14 mouse cellular contexts compared by ENCODE assay signal in genomic region chr2:6795995-6796588, GRCm38 (mm10).
"Had no signal": no experiment of that assay in that cellular context is flagged by ENCODE, and none has a peak within 500 bp of the region (broad histone marks: within the 10 kb centered on the region; RNA-seq: fewer than 3 reads in every experiment).

No protein-coding gene starts in this region.

- H3K4me1 ChIP-seq: limb, embryonic 12.5 days; liver, embryonic 13.5 days; stomach, embryonic 15.5 days had no signal

- H3K4me2 ChIP-seq: limb, embryonic 12.5 days; liver, embryonic 13.5 days; midbrain, embryonic 12.5 days; stomach, embryonic 15.5 days had no signal

- H3K9me3 ChIP-seq: limb, embryonic 12.5 days; liver, embryonic 13.5 days; megakaryocyte, embryonic 14.5 days; midbrain, embryonic 12.5 days; stomach, embryonic 15.5 days had no signal

- H3K4me3 ChIP-seq: limb, embryonic 12.5 days; liver, embryonic 13.5 days; megakaryocyte, embryonic 14.5 days; midbrain, embryonic 12.5 days; stomach, embryonic 15.5 days had no signal

- ATAC-seq: liver, postnatal 0 days; midbrain, embryonic 16.5 days had no signal

- DNase-seq: kidney, adult 18-20 months; kidney, postnatal 10 days; kidney, postnatal 4 days; liver; liver, embryonic 13.5 days; liver, postnatal 0 days; right cerebral cortex, postnatal 14 days; thymus, postnatal 36 days had no signal

- H3K27me3 ChIP-seq: limb, embryonic 12.5 days; liver, embryonic 13.5 days; megakaryocyte, embryonic 14.5 days; midbrain, embryonic 12.5 days; stomach, embryonic 15.5 days had no signal

- H3K27ac ChIP-seq: limb, embryonic 12.5 days; liver, embryonic 13.5 days; macrophage; midbrain, embryonic 12.5 days; stomach, embryonic 15.5 days had no signal

- H3K36me3 ChIP-seq: limb, embryonic 12.5 days; liver, embryonic 13.5 days; midbrain, embryonic 12.5 days; stomach, embryonic 15.5 days had no signal

- H3K9ac ChIP-seq: limb, embryonic 12.5 days; liver, embryonic 13.5 days; liver, postnatal 0 days; midbrain, embryonic 12.5 days; stomach, embryonic 15.5 days had no signal
